Comparison of ENCODE assay signal across 32 mouse cellular contexts in the genomic region with DNA sequence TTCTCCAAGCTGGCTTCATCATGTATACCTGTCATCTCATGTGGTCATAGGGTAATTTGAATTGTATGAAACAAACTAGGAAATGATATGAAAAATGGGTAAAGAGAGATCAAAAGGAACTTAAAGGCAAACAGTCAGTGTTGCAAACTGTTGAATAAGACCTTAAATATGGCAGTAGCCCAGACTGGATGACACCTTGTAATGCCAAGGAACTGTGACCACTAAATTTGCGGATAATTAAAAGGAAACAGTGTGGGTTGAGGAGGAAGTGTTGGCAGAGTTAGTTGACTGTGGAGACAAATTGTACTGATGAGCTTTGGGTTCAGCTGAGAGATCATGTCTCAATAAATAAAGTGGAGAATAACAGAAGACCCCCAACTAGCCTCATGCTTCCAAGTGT.
"Had no signal": no experiment of that assay in that cellular context is flagged by ENCODE, and none has a peak within 500 bp of the region (broad histone marks: within the 10 kb centered on the region; RNA-seq: fewer than 3 reads in every experiment).

No protein-coding gene starts in this region.

- H3K27ac ChIP-seq: heart, embryonic 10.5 days; heart, embryonic 13.5 days; heart, embryonic 15.5 days; hindbrain, embryonic 10.5 days; hindbrain, embryonic 12.5 days; hindbrain, embryonic 13.5 days; hindbrain, embryonic 14.5 days; hindbrain, embryonic 15.5 days; hindbrain, postnatal 0 days; intestine, embryonic 15.5 days; kidney, embryonic 15.5 days; kidney, postnatal 0 days; left cerebral cortex, adult 2 months had no signal

- ATAC-seq: hindbrain, embryonic 16.5 days; hindbrain, postnatal 0 days; inflammation-experienced regulatory T-cells, adult 6 months; intestine, embryonic 15.5 days; intestine, embryonic 16.5 days; intestine, postnatal 0 days had no signal

- H3K4me3 ChIP-seq: heart, embryonic 10.5 days; heart, embryonic 12.5 days; heart, embryonic 13.5 days; heart, embryonic 15.5 days; hindbrain, embryonic 10.5 days; hindbrain, embryonic 12.5 days; hindbrain, embryonic 13.5 days; hindbrain, embryonic 15.5 days; intestine, embryonic 15.5 days; kidney, embryonic 15.5 days; left cerebral cortex, adult 2 months had no signal

- DNase-seq: heart, postnatal 10 days; heart, postnatal 14 days; heart, postnatal 36 days; heart, postnatal 4 days; kidney, adult 11 months; kidney, adult 18-20 months; kidney, adult 2 months; kidney, adult 8-10 months; kidney, adult 9 months; kidney, postnatal 10 days; kidney, postnatal 14 days; kidney, postnatal 25 days; kidney, postnatal 36 days; kidney, postnatal 4 days had no signal
